Mouse (Mus musculus) layer of hippocampus, adult 11-12 months (tissue): ENCODE data around the gene Ntrk2.

ENCODE experiments used
- DNase-seq: peaks from one replicate; pipeline ENCODE4 v3.0.0; 2022; ENCODE audit warnings: low spot score

The Ntrk2 gene

DNA sequence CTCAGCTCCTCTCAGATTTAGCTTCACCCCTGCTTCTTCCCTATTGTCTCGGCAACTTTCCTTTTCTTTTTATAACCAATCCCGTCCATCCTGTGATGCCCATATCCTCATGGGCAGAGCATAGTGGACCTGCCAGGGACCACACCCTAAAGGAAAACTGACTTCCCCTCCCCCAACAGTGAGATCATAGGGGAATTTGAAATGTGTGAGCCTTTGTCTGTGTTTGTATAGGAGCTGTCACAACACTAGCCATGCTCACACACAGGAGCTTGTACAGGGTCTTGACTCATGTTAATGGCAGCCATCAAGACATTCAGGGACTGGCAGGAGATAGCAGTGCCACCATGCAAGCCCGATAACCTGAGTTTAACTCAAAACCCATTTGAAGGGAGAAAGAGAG, 118.1 kb downstream of the Ntrk2 start:
- no peak for DNase-seq

DNA sequence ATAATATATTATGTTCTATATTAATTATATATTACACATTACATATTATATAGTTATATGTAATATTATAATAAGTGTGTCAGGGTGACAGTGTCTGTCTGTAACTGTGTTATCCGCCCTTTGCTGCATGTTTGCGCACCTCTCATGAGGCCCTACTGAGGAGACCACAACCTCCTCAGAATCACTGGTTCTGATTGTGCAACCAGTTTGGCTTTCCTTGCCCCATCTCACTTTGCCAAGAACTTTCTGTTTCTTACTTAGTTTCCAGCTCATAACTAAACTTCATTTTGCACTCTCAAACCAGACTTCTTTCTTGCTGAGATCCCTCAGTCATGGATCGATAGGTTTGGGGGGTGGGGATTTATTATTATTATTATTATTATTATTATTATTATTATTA, 120.8 kb downstream of the Ntrk2 start:
- DNase-seq, result no peak

DNA sequence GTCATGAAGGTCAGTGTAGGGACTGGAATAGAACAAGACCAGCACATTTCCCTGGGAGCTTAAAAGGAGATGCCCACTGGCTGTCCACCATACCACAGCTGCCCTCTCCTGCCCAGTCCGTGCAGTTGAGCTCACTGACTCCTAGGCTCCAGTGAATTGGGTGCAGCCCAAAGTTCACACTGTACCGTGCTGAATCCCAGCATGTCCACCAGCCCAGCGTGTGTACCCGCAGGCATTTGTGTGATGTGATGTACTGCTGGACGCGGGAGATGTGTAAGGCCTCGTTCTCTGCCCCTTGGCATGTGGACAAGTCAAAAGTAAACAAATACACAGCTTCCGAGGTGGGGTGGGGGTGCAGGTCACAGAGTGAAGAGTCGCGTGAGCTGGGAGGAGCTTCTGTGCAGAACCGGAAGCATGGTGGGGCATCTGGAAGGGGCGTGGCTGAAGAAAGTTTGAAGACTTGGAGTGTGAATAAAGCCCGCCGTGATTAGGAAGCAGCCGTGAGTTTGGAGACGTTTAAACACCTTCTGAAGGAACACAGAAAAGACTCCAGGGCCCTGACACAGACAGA, 121.4 kb downstream of the Ntrk2 start:
- no peak for DNase-seq

DNA sequence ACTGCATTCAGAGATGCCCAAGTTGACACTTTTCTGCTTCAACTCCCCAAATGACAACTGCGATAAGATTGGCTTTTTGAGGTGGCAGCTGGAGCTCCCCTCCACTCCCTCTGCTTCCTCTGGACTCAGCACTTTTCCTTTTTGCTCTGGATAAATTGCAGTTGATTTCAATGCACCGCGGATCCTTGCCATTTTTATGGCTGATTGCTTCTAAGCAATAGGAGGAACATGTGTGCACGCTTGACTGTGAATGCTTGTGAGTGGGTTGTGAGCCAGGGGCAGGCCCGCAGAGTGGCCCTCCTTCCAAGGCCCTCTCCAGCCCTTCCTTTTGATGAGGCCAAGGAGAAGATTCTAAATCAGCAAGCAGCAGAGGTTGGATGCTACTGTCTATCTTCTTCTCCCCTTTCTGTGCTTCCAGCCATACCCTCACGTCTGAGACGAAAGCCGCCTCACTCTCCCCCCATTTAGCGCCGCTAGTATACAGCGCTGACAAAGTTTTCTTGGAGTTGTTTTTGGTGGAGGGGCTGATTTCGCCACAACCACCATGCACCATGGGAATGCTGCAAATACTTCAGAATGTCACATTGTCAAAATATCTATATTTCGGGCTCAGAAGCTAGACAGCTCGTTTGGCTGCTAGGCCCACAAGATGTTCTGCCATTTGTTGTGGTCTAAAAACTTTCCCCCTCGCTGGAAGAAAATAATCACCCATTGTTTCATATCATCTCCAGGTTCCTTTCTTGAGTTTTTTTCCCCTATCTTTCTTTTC, 122.5 kb downstream of the Ntrk2 start:
- no peak for DNase-seq

DNA sequence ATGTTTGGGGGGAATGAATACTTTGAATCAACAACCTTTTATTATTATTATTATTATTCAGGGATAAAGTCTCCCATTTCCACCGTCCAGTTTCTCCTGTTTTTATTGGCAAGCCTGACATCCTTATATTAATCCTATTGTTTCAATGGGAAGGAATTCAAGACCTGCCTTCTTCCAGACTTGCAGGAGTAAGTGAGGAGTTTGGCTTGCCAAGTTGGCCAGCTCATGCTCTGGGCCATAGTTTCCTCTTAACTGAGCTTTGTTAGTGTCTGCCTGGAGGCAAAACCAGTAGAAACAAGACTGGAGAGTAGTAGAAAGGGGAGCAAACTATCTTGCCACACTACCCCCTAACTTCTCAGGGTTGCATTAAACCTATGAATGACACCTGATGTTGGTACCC, 123.8 kb downstream of the Ntrk2 start:
- DNase-seq, result no peak

DNA sequence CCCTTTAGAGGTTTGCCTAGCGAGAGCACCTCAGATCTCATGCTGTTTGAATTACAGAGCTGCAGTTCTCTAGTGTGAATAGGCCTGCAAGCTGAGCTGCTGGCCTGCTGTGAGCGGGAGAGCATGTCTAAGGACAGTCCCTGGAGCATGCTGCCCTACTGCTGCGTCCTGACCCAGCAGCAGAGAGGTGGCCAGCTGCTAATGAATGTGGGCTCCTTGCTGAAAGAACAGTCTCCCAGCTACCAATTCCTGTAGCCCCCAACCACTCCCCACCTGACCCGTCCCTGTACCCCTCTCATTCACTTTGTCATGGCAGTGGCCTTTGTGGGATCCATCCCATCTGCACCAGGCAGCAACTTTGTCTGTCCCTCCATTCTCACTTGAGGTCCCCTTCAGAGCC, 126.8 kb downstream of the Ntrk2 start:
- DNase-seq, result no peak

DNA sequence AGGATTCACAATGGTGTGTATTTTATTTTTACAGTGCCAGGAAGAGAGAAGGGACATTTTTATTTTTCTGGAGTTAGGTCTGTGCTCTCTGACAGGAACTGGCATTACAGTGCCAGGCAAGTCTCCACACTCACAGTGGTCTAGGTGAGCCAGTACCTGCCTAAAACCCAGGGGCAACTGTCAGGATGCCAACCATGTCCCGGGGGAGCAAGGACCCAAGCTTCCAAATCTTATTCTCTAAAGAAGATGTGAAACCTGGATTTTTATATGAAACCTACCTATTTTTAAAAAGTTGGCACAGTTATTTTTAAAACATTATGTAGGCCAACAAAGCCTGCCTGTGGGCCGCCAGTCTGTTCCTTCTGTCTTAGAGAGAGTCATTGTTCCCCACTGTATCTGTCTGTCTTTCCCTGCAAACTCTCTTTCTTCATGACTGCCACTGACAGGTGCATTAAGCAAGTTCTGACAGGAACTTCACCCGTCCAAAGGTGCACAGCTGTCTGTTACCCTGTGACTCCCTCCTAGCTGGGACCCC, 128.3 kb downstream of the Ntrk2 start:
- no peak for DNase-seq

DNA sequence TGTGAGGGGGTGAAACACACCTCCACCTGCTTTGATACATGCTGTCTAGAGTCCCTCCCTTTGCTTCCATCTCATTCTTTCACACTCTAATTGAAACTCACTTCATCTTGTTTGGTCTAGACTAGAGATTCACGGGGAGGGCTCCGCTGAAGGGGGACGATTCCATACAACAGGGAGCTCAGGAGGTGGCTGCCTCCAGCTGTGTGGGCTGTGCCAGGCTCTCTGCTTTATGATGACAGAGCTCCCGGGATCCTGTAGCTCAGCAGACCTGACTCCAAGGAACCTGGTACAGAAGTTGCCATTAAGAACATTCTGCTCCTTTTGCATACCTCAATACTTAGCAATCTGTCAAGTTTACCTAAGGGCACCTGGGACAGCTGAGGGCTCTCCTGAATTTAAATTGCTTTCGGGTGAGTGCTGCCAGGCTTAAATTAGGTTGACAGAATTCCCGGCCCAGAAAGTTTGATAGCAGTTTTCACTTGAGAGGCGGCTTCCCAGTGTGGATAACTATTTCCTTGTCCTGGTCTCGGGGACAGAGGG, 129.7 kb downstream of the Ntrk2 start:
- no peak for DNase-seq

DNA sequence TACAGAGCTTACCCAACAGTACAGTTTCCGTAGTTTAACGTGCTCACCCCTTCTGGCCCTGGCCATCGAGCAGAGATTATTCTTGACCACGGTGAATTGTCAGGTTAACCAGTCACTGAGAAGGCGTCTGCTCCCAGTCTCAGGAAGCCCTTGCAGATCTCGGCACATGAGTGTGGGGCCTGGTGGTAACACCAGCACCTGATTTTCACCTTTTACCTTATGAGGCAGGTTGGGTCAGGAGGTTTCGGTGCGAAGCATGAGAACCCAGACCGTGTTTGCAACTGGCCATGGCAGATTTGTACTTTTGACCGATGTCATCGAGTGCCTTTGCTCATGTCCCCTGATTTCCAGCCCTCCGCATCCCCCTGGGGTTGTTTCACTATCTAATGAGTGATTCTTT, 131.5 kb downstream of the Ntrk2 start:
- no peak for DNase-seq

DNA sequence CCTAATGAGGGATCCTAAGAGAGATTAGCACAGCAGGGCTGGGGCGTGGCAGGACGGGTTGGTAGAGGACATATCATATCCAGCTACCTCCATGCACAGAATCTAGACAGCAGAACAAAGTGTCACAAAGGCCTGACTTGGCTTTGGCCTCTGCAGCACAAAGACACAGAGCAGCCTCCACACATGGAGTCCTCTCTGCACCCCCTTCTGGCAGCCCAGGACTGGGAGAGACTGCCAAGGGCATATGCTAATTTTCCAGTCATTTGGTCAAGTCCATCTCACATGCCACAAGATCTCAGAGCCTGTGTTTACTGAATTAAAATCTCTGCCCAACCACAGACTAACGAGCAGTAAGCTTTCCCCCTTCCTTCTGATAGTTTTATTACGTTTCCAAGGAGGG, 132.1 kb downstream of the Ntrk2 start:
- no peak for DNase-seq

DNA sequence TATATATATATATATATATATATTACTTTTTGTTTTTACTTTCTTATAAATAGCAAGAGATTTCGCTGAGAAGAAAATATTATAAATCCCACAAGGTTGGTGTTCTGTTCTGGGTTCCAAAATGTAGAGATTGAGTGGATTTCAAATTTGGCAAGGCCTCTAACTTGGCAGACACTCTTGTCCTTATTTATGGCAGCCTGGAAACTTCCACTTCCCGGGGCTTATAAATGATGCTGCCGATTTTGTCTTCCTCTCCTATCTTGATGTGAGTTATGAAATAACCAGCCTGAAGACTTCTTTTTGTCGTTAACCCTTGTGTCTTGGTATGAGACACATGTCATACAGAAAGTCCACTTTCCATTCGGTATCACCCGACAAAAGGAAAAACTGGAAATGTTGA, 133.8 kb downstream of the Ntrk2 start:
- DNase-seq, result no peak

DNA sequence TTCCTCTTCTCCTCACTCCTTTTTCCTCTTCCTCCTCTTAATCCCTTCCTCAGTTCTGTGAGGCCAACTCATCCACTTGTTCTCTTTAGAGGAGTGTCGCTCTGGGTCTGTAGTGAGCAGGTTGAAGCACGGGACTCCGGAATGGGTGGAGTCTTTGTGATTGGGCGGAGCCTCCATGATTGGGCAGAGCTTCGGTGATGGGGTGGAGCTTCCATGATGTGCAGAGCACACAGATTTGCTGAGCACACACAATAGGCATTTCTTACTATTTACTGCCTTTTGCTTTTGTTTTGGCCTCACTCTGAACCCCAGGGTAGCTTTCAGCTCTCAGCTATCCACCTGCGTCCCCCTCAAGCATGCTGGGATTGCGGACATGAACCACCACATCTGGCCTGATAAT, 134.4 kb downstream of the Ntrk2 start:
- no peak for DNase-seq

DNA sequence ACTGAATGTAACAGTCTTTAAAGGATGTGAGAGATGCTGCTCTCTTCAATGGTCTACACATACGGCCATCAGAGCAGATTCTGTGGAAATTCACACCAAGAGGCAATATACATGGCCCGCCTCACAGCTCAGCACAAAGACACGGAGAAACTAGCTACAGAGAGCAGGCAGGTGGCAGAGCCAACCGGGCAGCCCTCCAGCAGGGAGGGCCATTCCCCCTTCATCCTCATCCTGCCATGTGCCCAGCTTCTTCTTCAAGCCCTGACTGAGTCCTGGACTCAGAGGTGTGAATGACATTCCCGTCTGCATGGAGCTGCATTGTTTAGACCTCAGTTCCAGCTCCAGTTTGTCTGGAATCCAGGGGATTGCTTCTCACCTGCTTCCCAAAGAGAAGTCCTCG, 139.4 kb downstream of the Ntrk2 start:
- no peak for DNase-seq

DNA sequence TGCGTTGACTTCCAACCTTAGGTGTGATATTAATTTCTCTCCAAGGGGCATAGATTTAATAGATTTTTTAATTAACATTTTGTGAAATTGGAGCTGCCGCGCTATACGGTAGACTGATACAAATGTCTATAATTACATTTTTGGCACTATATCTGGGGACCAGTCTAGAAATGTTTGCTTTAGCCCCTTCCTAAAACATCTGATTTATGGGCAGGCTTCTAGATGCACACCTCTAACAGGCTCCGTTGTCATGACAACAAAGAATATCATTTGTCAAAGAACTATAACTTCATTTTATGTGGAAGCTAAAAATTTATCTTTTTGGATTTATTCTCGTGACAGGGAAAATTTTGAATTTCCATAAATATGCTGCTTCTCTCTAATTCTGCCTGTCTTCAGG, 140.2 kb downstream of the Ntrk2 start:
- DNase-seq, result no peak

DNA sequence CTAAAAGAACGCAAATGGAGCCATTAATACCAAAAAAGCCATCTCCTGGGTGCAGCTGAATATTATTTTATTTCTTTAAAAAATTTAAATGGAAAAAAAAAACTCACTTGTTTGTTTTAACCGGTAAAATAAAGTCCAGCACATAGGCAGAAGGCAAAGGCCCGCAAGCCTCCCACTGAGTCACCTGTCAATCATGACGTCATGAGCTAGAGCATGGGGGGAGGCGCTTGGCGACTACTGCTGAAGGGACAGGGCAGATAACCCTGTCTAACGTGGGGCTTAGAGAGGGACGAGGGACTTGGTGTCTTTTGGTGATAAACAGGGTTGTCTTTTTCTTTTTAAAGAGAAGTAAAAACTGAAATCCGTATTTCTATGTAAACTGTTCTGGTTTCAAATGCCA, 140.7 kb downstream of the Ntrk2 start:
- no peak for DNase-seq

DNA sequence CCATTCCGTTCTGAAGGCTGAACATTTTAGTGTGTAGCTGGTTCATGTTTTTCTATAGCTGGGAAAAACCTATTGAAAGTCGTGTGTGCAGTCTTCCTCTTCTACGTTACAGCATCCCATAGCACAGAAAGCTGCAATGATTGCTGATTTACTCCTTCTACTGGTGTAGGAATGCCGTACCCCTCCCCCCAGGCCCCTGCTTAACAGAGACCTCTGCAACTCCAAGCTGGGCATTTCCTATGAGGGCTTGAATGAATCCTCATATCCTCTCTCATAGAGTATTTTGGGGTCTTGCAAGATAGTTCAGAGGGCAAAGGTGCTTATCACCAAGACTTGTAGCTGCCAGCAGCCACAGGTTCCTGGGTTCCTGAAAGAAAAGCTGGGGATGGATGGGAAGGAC, 148.0 kb downstream of the Ntrk2 start:
- DNase-seq, result no peak

DNA sequence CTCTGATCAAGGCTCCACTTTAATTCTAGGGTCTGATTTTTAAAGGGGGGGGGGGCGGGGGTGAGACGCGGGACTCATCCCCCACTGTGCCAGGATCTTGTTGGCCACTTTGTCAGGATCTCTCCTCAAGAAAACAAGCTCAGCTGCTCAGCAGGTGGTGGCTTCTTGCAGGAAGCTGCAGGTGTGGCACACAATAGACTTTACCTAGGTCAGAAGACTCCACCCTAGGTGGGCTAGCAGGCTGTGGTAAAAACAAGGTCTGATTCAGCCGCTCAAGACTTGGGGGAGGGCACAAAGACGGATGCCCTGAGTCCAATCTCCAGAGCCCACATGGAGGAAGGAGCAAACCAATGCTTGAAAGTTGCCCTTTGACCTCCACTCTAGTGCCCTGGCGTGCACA, 148.4 kb downstream of the Ntrk2 start:
- no peak for DNase-seq

DNA sequence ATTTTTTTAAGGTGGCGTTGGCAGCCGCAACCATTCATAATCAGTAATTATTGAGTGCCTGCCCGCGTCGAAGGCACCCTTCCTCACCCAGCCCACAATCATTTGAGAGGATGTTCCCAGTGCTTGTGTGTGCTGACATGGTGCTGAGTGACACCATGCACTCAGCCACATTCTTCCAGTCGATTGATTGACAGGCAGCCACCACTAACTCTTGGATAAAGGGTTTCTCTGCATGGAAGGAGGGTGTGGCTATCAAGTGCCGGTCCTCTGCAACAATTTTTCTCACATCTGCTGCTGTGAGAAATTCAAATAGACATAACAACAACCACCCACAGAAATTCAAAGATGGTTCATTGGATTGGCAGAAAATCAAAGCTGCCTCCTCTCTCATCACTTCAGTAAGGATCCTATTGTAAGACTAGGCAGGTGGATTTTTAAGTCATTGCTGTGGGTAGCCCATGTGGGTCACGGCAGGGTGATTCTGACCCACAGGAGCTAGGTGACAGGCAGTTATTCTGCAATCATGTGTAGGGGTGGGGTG, 148.9 kb downstream of the Ntrk2 start:
- DNase-seq, result no peak

DNA sequence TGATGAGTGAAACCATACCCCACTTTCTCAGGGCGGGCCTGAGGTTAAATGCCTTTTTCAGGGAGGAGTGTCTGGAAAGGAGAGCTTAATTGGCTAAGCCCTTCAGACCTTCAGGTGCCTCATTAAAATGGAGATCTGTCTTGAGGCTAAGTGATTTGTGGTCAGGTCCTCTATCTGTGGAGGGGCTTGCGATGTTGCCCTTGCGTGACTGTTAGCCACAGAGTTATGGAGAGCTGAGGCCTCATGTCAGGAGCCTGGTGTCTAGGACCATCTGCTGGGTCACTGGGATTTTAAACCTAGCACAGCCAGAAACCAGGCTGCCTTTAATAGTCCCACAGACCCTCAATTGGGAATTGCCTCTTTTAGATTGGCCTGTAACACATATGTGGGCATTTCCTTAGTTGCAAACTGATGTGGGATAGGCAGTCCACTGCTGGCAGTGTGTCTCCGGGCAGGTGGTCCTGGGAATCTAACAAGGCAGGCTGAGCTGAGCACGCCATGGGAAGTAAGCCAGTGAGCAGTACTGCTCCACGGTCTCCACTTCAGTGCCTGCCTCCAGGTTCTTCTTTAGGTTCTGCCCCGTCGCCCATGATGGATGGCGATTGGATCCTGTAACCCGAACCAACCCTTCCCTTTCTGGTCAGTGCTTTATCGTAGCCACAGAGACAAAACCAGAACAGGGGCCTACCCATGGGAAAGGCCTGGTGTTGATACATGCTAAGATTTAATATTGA, 152.0 kb downstream of the Ntrk2 start:
- DNase-seq, result no peak

DNA sequence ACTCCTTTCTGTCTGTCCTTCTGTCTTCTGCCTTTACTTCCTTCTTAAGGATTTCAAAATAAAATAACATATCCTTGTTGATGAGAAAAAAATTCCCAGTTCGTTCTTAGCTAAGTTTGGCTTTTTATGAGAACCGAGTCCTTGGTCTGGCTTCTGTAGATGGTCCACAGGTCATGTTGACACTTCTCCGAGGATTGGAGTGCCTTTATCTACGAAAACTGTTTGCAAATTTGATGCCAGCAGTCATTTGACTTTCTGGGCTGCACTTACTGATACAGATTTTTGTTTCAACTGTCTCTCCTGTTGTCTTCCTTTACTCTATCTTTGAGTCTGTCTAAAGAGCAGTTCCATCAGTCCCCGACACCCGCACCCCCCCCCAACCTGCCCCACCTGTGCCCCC, 154.0 kb downstream of the Ntrk2 start:
- DNase-seq, result no peak

DNA sequence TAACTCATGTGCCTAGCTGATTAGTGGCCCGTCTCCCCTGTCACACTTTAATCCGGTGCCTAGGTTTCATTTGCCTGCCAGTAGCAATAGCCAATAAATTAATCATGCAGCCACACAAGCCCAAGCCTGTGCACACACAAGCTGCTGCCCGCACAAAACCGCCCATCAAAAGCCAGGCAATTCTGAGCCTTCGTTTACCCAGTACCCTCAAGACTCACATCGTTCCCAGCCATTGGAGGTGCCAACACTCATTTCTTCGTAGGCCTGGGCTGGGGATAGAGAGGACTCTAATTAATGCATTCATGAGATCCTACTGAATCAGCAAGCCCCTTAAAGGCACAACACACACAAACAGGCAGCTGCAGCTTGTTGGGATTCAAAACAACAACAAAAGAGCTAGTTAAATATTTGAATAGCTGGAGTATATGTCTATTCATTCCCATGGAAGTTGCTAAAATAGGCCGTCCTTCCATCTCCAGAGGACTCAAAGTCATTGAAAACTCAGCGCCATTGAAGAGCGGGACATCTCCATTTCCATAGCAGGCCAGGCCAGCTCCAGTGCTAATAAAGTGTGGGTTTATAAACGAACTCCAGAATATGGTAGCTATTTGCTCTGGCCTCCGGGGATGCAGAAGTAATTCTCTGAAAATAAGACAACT, 158.5 kb downstream of the Ntrk2 start:
- DNase-seq, result peak; percentile 30

DNA sequence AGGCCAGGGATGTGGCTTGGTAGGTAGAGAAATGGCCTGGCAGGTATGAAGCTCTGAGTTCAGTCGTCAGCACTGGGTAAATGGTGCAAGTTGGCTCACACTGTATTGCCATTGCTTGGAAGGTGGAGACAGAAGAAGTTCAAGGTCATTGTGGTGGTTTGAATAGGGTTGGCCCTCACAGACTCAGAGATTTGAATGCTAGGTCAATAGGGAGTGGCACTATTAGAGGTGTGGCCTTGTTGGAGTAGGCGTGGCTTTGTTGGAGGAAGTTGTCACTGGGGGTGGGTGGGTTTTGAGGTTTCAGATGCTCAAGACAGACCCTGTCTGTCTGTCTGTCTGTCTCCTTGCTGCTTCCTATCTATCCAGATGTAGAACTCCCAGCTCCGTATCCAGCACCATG, 159.5 kb downstream of the Ntrk2 start:
- no peak for DNase-seq
